Mouse (Mus musculus) heart, embryonic 11.5 days (tissue): ENCODE measurements around the gene Rnf148. TPM values are rescaled to one million over a fixed set of nuclear protein-coding genes. Genes with fewer than 3 reads are reported as not detected.

ENCODE experiments used
- ATAC-seq: fragments of 200-750 bp; cut with Nextera tagmentation; replicated peaks from 2 replicates; pipeline ENCODE4 v1.8.0; 2017; ENCODE audit warnings: moderate library complexity; ENCODE audit not compliant: insufficient number of reproducible peaks, low FRiP score, low TSS enrichment
- H3K27ac ChIP-seq: fragments of 300-500 bp; sonication (generic); 2 replicates; pipeline ENCODE4 v1.5.1; 2014; ENCODE audit warnings: mild to moderate bottlenecking, low read depth, low read length
- H3K27me3 ChIP-seq: fragments of 300-500 bp; sonication (generic); 2 replicates; pipeline ENCODE4 v1.6.1; 2014; ENCODE audit warnings: mild to moderate bottlenecking, low read length, mixed read lengths; ENCODE audit not compliant: control insufficient read depth, insufficient read depth
- H3K36me3 ChIP-seq: fragments of 300-500 bp; sonication (generic); 2 replicates; pipeline ENCODE4 v1.6.1; 2014; ENCODE audit warnings: mild to moderate bottlenecking, low read length, moderate library complexity, mixed read lengths; ENCODE audit not compliant: control insufficient read depth, insufficient read depth
- H3K4me1 ChIP-seq: fragments of 300-500 bp; sonication (generic); 2 replicates; pipeline ENCODE4 v1.6.1; 2014; ENCODE audit warnings: low read length; ENCODE audit not compliant: control insufficient read depth, insufficient read depth
- H3K4me2 ChIP-seq: fragments of 300-500 bp; sonication (generic); 2 replicates; pipeline ENCODE4 v1.6.1; 2014; ENCODE audit warnings: mild to moderate bottlenecking, moderate library complexity
- H3K4me3 ChIP-seq: fragments of 300-500 bp; sonication (generic); 2 replicates; pipeline ENCODE4 v1.5.1; 2014; ENCODE audit warnings: low read depth, low read length
- H3K9ac ChIP-seq: fragments of 300-500 bp; sonication (generic); 2 replicates; pipeline ENCODE4 v1.6.1; 2014; ENCODE audit warnings: mild to moderate bottlenecking, low read depth, low read length, moderate library complexity
- H3K9me3 ChIP-seq: fragments of 300-500 bp; sonication (generic); replicated peaks from 2 replicates; pipeline ENCODE4 v1.6.1; 2016; ENCODE audit warnings: low read length; ENCODE audit not compliant: control insufficient read depth
- WGBS: fragments of 180-500 bp; shearing (Covaris S2); extraction: QIAGEN DNeasy Blood & Tissue Kit; methylation state at CpG from one replicate; pipeline ENCODE4 v1.1.7; 2014; ENCODE audit not compliant: insufficient replicate concordance; 5-methylcytosine and 5-hydroxymethylcytosine counted together
- polyA plus RNA-seq: library from polyadenylated mRNA; unstranded; fragments of >200 nt; fragmentation: Nextera tagmentation; extraction: Ambion mirVana; gene quantifications from 2 replicates; pipeline ENCODE4 v1.2.1, GENCODE M21; 2014

The Rnf148 gene
- polyA plus RNA-seq, 1 experiment from 2014 or later = not detected

GRCm38 (mm10) chr6:23630465-23630864, 24.5 kb downstream of the Rnf148 start:
- H3K27me3 ChIP-seq = no peaks in the 10 kb centered on the region
- 30% methylated on average over 4 of the region's 4 CpGs for WGBS
- H3K36me3 ChIP-seq = no peaks in the 10 kb centered on the region
- no peak overlapping the region for H3K4me2 ChIP-seq
- no peak overlapping the region for H3K9ac ChIP-seq
- H3K27ac ChIP-seq = no peak overlapping the region
- no peak overlapping the region for H3K4me3 ChIP-seq
- ATAC-seq = no peak
- H3K4me1 ChIP-seq = no peaks in the 10 kb centered on the region
- H3K9me3 ChIP-seq = no peaks in the 10 kb centered on the region

Other genes starting within 250 kb of the Rnf148 start
- gene Rnf133, start 4.8 kb downstream of the Rnf148 start, polyA plus RNA-seq = not detected in 2 replicates
- 1.1 and 1.2 TPM in 2 replicates for gene Cadps2, start 184.3 kb upstream of the Rnf148 start, polyA plus RNA-seq